Mouse (Mus musculus): ENCODE measurements around the gene Atxn7l3. TPM values are rescaled to one million over a fixed set of nuclear protein-coding genes. Genes with fewer than 3 reads are reported as not detected.

The Atxn7l3 gene
- polyA plus RNA-seq, 1 experiment from 2014 or later = 4.6 TPM

DNA sequence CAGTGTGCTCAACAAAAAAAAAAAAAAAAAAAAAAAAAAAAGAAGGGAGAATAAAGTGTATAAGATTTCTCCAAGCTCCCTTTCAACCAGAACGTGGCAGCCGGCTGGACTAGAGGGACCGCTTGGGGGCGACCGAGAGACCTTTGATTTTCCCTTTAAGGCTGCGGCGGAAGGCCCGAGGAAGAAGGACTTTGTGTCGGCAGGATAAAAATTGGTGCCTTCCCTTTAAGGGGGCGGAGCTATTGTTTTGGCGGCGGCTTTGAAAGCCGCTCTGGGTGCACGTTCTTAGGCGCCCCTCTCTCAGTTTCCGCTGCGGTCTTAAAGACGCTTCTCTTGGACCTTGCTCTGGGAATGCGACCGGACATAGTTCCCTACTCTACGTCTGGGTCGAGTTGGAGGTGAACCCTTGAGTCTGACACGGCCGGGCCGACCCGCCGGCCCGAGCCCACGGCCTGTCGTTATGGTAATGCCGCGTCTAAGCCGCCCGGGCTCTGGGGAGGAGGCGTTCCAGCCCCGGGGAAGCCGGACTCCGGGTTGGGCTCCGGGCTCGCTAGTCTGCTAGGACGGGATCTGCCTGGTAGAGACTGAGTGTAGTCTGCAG is 47.7 kb downstream of the Atxn7l3 start, which contains the start of gene BC030867:
Gene BC030867, plus strand, starts transcription at position 253 of the 601 bp plus-strand sequence.
- peaks cover 11% of the 10 kb centered on the region for H3K4me1 ChIP-seq (ENCODE audit: insufficient read depth)
- under 1% methylated on average over 41 of the region's 41 CpGs for WGBS (ENCODE audit: insufficient replicate concordance)
- DNase-seq (peak; percentile 97), ATAC-seq (peak; percentile 82)
- peak; percentile 53; the same call in 1 of the 2 replicates for TF ChIP-seq EP300 (IDR thresholded peaks at IDR 0.05; ENCODE audit: low read depth)
- TF ChIP-seq CTCF (IDR thresholded peaks at IDR 0.05; ENCODE audit: low read depth) = peak; percentile 86
- peak within 1 kb of the TSS; percentile 92 for H3K4me2 ChIP-seq (ENCODE audit: low read depth, low read length)
- H3K27me3 ChIP-seq (ENCODE audit: insufficient read depth, low read length) = no peaks in the 10 kb centered on the region
- peak within 1 kb of the TSS; percentile 71 for H3K4me3 ChIP-seq (ENCODE audit: low read depth, low read length)
- peak within 1 kb of the TSS; percentile 78 for H3K9ac ChIP-seq (replicated peaks)
- peak within 1 kb of the TSS; percentile 2; the same call in 1 of the 2 replicates for H3K27ac ChIP-seq (ENCODE audit: low read depth)
- H3K9me3 ChIP-seq (ENCODE audit: low read length) = no peaks in the 10 kb centered on the region
- peaks cover 3% of the 10 kb centered on the region for H3K36me3 ChIP-seq (replicated peaks; ENCODE audit: insufficient read depth, low read length)

DNA sequence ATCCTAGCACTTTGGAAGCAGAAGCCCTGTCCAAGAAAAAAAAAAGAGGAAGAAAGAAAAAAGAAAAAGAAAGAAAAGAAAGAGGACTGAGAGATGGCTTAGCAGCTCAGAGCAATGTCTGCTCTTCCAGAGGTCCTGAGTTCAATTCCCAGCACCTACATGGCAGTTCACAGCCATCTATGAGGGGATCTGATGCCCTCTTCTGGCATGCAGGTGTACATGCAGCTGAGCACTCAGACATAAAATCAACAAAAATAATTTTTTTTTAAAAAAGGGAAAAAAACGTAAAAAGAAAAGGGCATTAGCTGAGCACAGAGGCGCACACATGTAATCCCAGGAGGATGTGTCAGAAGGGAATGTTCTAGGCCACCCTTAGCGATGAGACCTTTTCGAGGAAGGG is 49.6 kb downstream of the Atxn7l3 start:
- Histone ChIP-seq H3K4me3 (ENCODE audit: low read depth, low read length) (no peak overlapping the region), H3K4me2 (ENCODE audit: low read depth, low read length) (no peak overlapping the region), H3K9me3 (ENCODE audit: low read length) (no peaks in the 10 kb centered on the region), H3K9ac (replicated peaks) (no peak overlapping the region), H3K36me3 (replicated peaks; ENCODE audit: insufficient read depth, low read length) (no peaks in the 10 kb centered on the region; the same call in none of the 2 replicates), H3K27ac (ENCODE audit: low read depth) (no peak overlapping the region), H3K27me3 (ENCODE audit: insufficient read depth, low read length) (0 out of 2 replicates have a peak, but pooled peaks cover 3% of the 10 kb centered on the region), H3K4me1 (ENCODE audit: insufficient read depth) (peaks cover 11% of the 10 kb centered on the region)
- WGBS (ENCODE audit: insufficient replicate concordance) = 79% methylated on average over 4 of the region's 4 CpGs
- no peak for ATAC-seq
- TF ChIP-seq EP300 (IDR thresholded peaks at IDR 0.05; ENCODE audit: low read depth) (no peak), CTCF (IDR thresholded peaks at IDR 0.05; ENCODE audit: low read depth) (peak; percentile 45)
- DNase-seq = no peak

DNA sequence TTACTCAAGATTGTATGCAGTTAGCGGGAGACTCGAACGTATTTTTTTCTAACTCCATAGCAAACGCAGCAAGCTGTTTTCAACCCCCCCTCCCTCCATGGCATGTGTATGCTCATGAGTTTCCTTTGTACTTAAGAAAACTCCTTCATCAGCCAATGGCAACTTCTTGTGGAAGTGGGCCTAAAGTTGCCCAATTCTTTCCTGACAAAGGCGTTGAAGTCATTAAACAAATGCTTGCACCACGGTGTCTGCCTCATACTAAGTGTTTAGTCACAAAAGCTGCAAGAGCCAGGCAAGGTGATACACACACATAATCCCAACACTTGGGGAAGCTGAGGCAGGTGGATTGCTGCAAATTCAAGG is 50.2 kb downstream of the Atxn7l3 start:
- ATAC-seq (no peak), DNase-seq (no peak)
- no peak overlapping the region for H3K9ac ChIP-seq (replicated peaks)
- H3K4me1 ChIP-seq (ENCODE audit: insufficient read depth) = peaks cover 11% of the 10 kb centered on the region
- 65% methylated on average over 6 of the region's 6 CpGs for WGBS (ENCODE audit: insufficient replicate concordance)
- no peak overlapping the region for H3K4me3 ChIP-seq (ENCODE audit: low read depth, low read length)
- H3K27ac ChIP-seq (ENCODE audit: low read depth) = no peak overlapping the region
- no peaks in the 10 kb centered on the region for H3K9me3 ChIP-seq (ENCODE audit: low read length)
- H3K27me3 ChIP-seq (ENCODE audit: insufficient read depth, low read length) = 0 out of 2 replicates have a peak, but pooled peaks cover 3% of the 10 kb centered on the region
- H3K4me2 ChIP-seq (ENCODE audit: low read depth, low read length) = no peak overlapping the region
- no peak for TF ChIP-seq CTCF (IDR thresholded peaks at IDR 0.05; ENCODE audit: low read depth)
- TF ChIP-seq EP300 (IDR thresholded peaks at IDR 0.05; ENCODE audit: low read depth) = no peak
- H3K36me3 ChIP-seq (replicated peaks; ENCODE audit: insufficient read depth, low read length) = no peaks in the 10 kb centered on the region; the same call in 1 of the 2 replicates

DNA sequence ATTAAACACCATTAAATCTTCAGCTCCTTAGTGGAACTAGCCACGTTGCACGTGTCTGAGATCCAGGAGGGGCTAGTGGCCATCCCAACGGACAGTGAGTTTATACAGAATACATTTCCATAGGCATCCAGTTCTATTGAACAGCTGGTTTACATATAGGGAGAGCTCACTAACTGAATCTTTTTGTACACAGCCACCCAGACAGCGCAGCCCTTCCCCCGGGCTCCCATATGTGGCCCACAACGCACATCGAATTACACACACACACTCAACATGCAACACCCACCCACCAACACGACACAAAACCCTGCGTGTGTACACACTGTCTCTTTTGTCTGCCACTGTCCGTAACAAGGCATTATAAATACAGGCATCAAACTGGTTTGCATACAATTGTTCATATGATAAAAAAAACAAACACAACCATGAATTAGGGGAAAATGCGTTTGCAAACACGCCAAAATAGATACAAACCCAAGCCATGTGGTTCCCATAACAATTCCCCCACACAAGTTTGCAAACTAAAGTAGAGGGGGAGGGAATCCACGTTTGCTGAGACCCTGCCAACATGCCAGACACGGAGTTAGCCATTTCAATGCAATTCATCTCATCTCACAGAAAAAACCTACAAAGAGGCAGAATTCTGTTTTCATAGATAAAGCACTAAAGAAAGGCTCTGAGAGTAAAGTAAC is 50.7 kb downstream of the Atxn7l3 start:
- Histone ChIP-seq H3K4me2 (ENCODE audit: low read depth, low read length) (peak overlapping the region; percentile 65), H3K27me3 (ENCODE audit: insufficient read depth, low read length) (0 out of 2 replicates have a peak, but pooled peaks cover 3% of the 10 kb centered on the region), H3K9ac (replicated peaks) (no peak overlapping the region), H3K9me3 (ENCODE audit: low read length) (no peaks in the 10 kb centered on the region), H3K4me3 (ENCODE audit: low read depth, low read length) (peak overlapping the region; percentile 34; the same call in 1 of the 2 replicates), H3K36me3 (replicated peaks; ENCODE audit: insufficient read depth, low read length) (no peaks in the 10 kb centered on the region; the same call in 1 of the 2 replicates), H3K4me1 (ENCODE audit: insufficient read depth) (peaks cover 11% of the 10 kb centered on the region), H3K27ac (ENCODE audit: low read depth) (no peak overlapping the region)
- ATAC-seq (no peak), DNase-seq (no peak)
- 58% methylated on average over 14 of the region's 14 CpGs for WGBS (ENCODE audit: insufficient replicate concordance)
- TF ChIP-seq EP300 (IDR thresholded peaks at IDR 0.05; ENCODE audit: low read depth) (no peak), CTCF (IDR thresholded peaks at IDR 0.05; ENCODE audit: low read depth) (no peak)

DNA sequence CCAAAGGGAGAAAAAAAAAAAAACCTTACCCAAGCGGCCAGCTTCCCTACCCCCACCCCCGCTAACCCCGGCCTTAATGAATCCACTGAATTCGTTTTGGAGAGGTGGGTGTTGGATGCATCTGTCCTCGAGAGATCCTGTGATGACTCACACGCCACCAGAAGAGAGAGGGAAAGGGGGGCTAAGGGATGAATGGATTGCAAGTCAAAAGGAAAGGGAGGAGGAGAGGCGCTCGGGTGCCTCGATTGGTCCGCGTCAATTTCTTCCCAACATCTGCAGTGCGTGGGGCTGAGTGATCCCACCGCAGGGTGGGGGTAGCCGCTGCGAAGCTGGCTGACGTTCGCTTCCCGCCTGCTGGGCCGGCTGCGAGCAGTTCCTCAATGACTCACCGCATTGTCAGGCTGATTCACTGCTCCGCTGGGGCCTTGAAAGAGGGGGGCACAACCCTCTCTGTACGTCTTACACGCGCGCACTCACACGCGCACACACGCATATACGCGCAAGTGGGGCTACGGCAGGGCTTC is 51.4 kb downstream of the Atxn7l3 start:
- 0 out of 2 replicates have a peak, but pooled peaks cover 3% of the 10 kb centered on the region for H3K27me3 ChIP-seq (ENCODE audit: insufficient read depth, low read length)
- H3K4me3 ChIP-seq (ENCODE audit: low read depth, low read length) = peak overlapping the region; percentile 34
- H3K27ac ChIP-seq (ENCODE audit: low read depth) = no peak overlapping the region
- H3K4me2 ChIP-seq (ENCODE audit: low read depth, low read length) = peak overlapping the region; percentile 65
- 2% methylated on average over 32 of the region's 32 CpGs for WGBS (ENCODE audit: insufficient replicate concordance)
- no peaks in the 10 kb centered on the region for H3K9me3 ChIP-seq (ENCODE audit: low read length)
- peak; percentile 60 for DNase-seq
- H3K36me3 ChIP-seq (replicated peaks; ENCODE audit: insufficient read depth, low read length) = no peaks in the 10 kb centered on the region
- H3K9ac ChIP-seq (replicated peaks) = peak overlapping the region; percentile 45; the same call in 1 of the 2 replicates
- H3K4me1 ChIP-seq (ENCODE audit: insufficient read depth) = peaks cover 11% of the 10 kb centered on the region
- TF ChIP-seq EP300 (IDR thresholded peaks at IDR 0.05; ENCODE audit: low read depth) (no peak), CTCF (IDR thresholded peaks at IDR 0.05; ENCODE audit: low read depth) (no peak)
- ATAC-seq = peak; percentile 5; the same call in 1 of the 2 replicates

DNA sequence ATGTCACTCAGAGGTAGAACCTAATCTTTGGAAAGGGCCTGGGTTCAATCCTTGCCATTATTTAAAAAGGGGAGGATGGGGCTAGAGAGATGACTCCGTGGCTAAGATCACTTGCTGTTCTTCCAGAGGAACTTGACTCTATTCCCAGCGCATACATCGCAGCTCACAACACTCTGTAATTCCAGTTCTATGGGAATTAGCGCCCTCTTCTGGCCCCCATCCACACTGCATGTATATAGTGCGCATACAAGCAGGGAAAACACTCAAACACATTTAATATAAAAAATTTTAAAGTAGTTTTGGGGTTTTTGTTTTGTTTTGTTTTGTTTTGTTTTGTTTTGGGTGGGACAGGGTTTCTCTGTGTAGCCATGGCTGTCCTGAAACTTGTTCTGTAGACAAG is 54.6 kb downstream of the Atxn7l3 start:
- Histone ChIP-seq H3K4me1 (ENCODE audit: insufficient read depth) (peaks cover 6% of the 10 kb centered on the region), H3K9ac (replicated peaks) (no peak overlapping the region), H3K4me2 (ENCODE audit: low read depth, low read length) (no peak overlapping the region), H3K9me3 (ENCODE audit: low read length) (no peaks in the 10 kb centered on the region), H3K27ac (ENCODE audit: low read depth) (no peak overlapping the region), H3K27me3 (ENCODE audit: insufficient read depth, low read length) (0 out of 2 replicates have a peak, but pooled peaks cover 3% of the 10 kb centered on the region), H3K36me3 (replicated peaks; ENCODE audit: insufficient read depth, low read length) (no peaks in the 10 kb centered on the region), H3K4me3 (ENCODE audit: low read depth, low read length) (no peak overlapping the region)
- ATAC-seq (no peak), DNase-seq (no peak)
- TF ChIP-seq CTCF (IDR thresholded peaks at IDR 0.05; ENCODE audit: low read depth) = peak; percentile 47
- TF ChIP-seq EP300 (IDR thresholded peaks at IDR 0.05; ENCODE audit: low read depth) = no peak
- 61% methylated on average over 5 of the region's 5 CpGs for WGBS (ENCODE audit: insufficient replicate concordance)

All from liver, postnatal 0 days (tissue).